Mouse (Mus musculus) forebrain, embryonic 13.5 days (tissue): ENCODE data around the gene Pcnx3. TPM values are rescaled to one million over a fixed set of nuclear protein-coding genes. Genes with fewer than 3 reads are reported as not detected.

Experiments
- ATAC-seq: fragments of 200-750 bp; cut with Nextera tagmentation; 2 replicates; pipeline ENCODE4 v1.8.0; 2017
- H3K27ac ChIP-seq: fragments of 300-500 bp; sonication (generic); 2 replicates; pipeline ENCODE4 v1.5.1; 2015; ENCODE audit warnings: inconsistent platforms, mild to moderate bottlenecking, moderate library complexity
- H3K27me3 ChIP-seq: fragments of 300-500 bp; sonication (generic); 2 replicates; pipeline ENCODE4 v1.6.1; 2015; ENCODE audit warnings: mild to moderate bottlenecking, inconsistent platforms
- H3K36me3 ChIP-seq: fragments of 300-500 bp; sonication (generic); 2 replicates; pipeline ENCODE4 v1.6.1; 2015; ENCODE audit warnings: mild to moderate bottlenecking, inconsistent platforms; ENCODE audit not compliant: poor library complexity, severe bottlenecking
- H3K4me1 ChIP-seq: fragments of 300-500 bp; sonication (generic); 2 replicates; pipeline ENCODE4 v1.6.1; 2015; ENCODE audit warnings: inconsistent platforms
- H3K4me2 ChIP-seq: fragments of 300-500 bp; sonication (generic); 2 replicates; pipeline ENCODE4 v1.6.1; 2015; ENCODE audit warnings: inconsistent platforms, mild to moderate bottlenecking, moderate library complexity
- H3K4me3 ChIP-seq: fragments of 300-500 bp; sonication (generic); 2 replicates; pipeline ENCODE4 v1.5.1; 2015; ENCODE audit warnings: mild to moderate bottlenecking, inconsistent platforms
- H3K9ac ChIP-seq: fragments of 300-500 bp; sonication (generic); 2 replicates; pipeline ENCODE4 v1.6.1; 2015; ENCODE audit warnings: mild to moderate bottlenecking, inconsistent platforms
- H3K9me3 ChIP-seq: fragments of 300-500 bp; sonication (generic); replicated peaks from 2 replicates; pipeline ENCODE4 v1.6.1; 2016; ENCODE audit warnings: inconsistent platforms
- WGBS: fragments of 180-500 bp; shearing (Covaris S2); methylation state at CpG from one replicate; pipeline ENCODE4 v1.1.7; 2015; 5-methylcytosine and 5-hydroxymethylcytosine counted together
- polyA plus RNA-seq: library from polyadenylated mRNA; unstranded; fragments of >200 nt; fragmentation: Nextera tagmentation; extraction: Ambion mirVana; gene quantifications from 2 replicates; pipeline ENCODE4 v1.2.1, GENCODE M21; 2015

The Pcnx3 gene
- polyA plus RNA-seq, 1 experiment from 2014 or later = 21.6 TPM

DNA sequence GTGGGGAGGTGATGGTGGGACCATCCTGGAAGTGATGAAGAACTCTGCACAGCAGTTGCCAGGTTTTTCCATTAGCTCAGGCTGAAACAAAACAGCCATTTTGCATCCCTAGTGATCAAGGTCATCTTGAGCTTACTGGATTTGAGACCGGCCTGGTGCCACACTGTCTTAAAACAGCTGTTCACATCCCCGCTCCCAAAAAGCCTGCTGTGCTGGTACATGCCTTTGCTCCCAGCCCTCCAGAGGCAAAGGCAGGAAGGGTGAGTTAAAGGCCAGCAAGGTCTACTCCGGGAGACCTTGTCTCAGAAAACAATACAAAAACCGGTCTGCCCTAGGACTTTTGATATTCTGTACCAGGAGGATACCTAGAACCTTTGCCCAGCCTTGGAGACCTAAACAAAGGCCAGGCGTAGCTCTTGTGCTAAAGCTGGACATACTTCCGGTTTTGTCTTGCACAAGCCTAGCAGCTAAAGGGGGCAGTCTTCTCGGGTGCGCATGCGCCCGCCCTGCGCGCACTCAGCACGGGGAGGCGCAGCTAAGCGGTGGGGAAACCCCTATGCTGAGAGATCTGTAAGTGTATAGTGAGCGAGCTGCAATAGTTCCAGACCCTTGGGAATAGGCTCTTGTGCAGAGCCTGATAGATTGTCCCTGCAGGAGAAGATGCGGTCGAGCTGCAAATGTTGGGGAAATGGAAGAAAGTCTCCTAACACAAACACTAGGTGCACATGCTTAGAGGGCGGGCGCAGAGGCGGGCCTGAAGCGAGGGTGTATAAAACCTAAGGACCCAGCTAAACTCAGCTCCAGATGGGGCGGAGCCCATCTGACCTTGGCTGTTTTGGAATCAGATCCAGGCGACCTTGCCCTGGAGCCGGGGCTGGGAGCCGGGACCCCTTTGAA is 40.1 kb downstream of the Pcnx3 start:
- Histone ChIP-seq H3K27me3 (peaks cover 14% of the 10 kb centered on the region), H3K4me2 (peak overlapping the region; percentile 57), H3K4me1 (peaks cover 12% of the 10 kb centered on the region), H3K9me3 (no peaks in the 10 kb centered on the region), H3K27ac (peak overlapping the region; percentile 68), H3K9ac (peak overlapping the region; percentile 55), H3K4me3 (peak overlapping the region; percentile 25), H3K36me3 (peaks cover 54% of the 10 kb centered on the region)
- peak; percentile 89 for ATAC-seq
- WGBS = 11% methylated on average over 26 of the region's 26 CpGs

DNA sequence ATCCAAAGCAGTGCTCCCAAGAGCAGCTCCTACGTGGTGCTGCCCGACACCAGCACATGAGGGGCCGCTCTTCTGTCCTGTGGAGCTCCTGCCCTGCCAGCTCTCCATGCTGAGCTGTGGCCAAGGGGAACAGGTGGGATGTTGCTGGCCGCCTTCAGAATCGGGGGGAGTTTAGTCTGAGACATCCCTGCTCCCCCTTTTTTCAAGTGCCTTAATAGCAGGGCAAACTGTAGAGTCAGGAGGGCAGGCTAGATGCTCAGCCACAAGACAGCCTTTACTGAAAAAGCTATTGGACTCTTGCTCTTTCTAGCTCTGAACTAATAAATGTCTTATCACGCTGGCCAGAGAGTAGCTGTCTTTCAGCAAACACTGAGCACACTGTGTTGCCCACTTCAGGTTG is 40.9 kb downstream of the Pcnx3 start:
- H3K27ac ChIP-seq = peak overlapping the region; percentile 68; the same call in 1 of the 2 replicates
- peaks cover 5% of the 10 kb centered on the region for H3K27me3 ChIP-seq
- H3K9me3 ChIP-seq = no peaks in the 10 kb centered on the region
- WGBS = 98% methylated on average over 6 of the region's 6 CpGs
- peaks cover 12% of the 10 kb centered on the region for H3K4me1 ChIP-seq
- H3K4me3 ChIP-seq = no peak overlapping the region
- no peak for ATAC-seq
- H3K4me2 ChIP-seq = no peak overlapping the region
- H3K36me3 ChIP-seq = peaks cover 61% of the 10 kb centered on the region
- no peak overlapping the region for H3K9ac ChIP-seq

DNA sequence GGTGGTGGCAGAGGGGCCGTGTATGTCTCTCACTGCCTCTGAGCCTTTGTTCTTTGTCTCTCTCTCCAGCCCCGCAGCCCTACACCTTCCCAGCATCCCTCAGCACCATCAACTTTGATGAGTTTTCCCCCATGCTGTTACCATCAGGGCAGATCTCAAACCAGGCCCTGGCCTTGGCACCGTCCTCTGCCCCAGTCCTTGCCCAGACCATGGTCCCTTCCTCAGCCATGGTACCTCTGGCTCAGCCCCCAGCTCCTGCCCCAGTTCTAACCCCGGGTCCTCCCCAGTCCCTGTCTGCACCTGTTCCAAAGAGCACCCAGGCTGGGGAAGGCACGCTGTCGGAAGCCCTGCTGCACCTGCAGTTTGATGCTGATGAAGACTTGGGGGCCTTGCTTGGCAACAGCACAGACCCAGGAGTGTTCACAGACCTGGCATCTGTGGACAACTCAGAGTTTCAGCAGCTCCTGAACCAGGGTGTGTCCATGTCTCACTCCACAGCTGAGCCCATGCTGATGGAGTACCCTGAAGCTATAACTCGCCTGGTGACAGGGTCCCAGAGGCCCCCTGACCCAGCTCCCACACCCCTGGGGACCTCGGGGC is 41.9 kb downstream of the Pcnx3 start:
- Histone ChIP-seq H3K4me1 (peaks cover 12% of the 10 kb centered on the region), H3K9me3 (no peaks in the 10 kb centered on the region), H3K4me3 (no peak overlapping the region), H3K36me3 (peaks cover 71% of the 10 kb centered on the region), H3K27ac (no peak overlapping the region), H3K27me3 (no peaks in the 10 kb centered on the region), H3K4me2 (no peak overlapping the region), H3K9ac (no peak overlapping the region)
- ATAC-seq = no peak
- WGBS = 91% methylated on average over 8 of the region's 8 CpGs

DNA sequence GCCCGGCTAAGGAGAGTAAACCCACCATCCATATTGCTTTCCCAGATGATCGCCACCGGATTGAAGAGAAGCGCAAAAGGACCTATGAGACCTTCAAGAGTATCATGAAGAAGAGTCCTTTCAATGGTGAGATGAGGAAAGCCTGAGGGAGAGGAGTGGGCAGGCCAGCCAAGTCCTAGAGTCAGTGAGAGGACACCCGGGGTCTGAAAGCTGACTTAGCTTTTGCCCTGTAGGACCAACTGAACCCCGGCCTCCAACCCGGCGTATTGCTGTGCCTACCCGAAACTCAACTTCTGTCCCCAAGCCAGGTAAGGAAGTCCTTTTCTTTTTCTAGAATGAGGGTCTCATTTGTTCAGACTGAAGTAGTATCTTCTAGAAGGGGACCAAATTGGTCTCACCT is 43.4 kb downstream of the Pcnx3 start:
- Histone ChIP-seq H3K4me2 (no peak overlapping the region), H3K27ac (no peak overlapping the region), H3K9ac (no peak overlapping the region), H3K36me3 (peaks cover 79% of the 10 kb centered on the region), H3K4me3 (no peak overlapping the region), H3K27me3 (no peaks in the 10 kb centered on the region), H3K4me1 (peaks cover 12% of the 10 kb centered on the region), H3K9me3 (no peaks in the 10 kb centered on the region)
- ATAC-seq = no peak
- WGBS = 96% methylated on average over 9 of the region's 9 CpGs

DNA sequence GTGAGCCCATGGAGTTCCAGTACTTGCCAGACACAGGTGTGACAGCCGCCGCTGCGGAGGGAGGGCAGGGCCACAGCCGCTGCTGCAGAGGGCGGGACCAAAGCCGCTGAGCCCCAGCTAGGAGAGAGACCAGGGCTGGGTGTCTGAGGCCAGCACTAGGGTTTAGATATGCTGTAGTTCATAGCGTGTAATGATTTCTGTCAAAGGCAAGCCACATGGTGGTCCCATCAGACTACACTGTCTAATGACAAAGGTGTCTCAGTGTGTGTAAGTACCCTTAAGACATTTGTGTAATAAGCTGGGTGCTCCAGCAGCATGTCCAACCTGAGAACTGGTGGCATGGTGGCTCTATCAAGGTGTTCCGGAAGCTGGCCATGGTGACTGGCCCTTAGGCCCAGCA is 47.1 kb downstream of the Pcnx3 start:
- H3K36me3 ChIP-seq = peaks cover 80% of the 10 kb centered on the region
- 90% methylated on average over 8 of the region's 8 CpGs for WGBS

DNA sequence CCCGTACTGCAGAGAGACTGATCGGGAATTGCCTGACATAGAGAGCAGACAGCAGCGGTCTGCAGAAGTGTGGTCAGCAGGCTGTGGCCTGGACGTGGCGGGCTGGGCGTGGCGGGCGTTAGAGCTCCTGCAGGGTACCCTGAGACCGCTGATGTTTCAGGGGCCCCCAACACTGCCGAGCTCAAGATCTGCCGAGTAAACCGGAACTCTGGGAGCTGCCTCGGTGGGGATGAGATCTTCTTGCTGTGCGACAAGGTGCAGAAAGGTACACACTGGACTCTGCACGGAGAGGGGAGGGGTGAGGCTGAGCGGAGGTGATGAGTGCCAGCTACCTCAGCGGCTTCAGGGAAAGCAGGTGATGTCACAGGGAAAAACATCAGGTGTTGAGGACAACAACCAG is 47.7 kb downstream of the Pcnx3 start:
- H3K27ac ChIP-seq = no peak overlapping the region
- no peak for ATAC-seq
- H3K9me3 ChIP-seq = no peaks in the 10 kb centered on the region
- H3K9ac ChIP-seq = no peak overlapping the region
- 92% methylated on average over 17 of the region's 17 CpGs for WGBS
- no peaks in the 10 kb centered on the region for H3K27me3 ChIP-seq
- H3K36me3 ChIP-seq = peaks cover 74% of the 10 kb centered on the region
- no peak overlapping the region for H3K4me2 ChIP-seq
- H3K4me3 ChIP-seq = no peak overlapping the region
- H3K4me1 ChIP-seq = peaks cover 26% of the 10 kb centered on the region

More for the DNA sequence above, 47.1 kb downstream of the Pcnx3 start:
- no peaks in the 10 kb centered on the region for H3K9me3 ChIP-seq
- H3K9ac ChIP-seq = no peak overlapping the region
- H3K4me3 ChIP-seq = no peak overlapping the region
- no peak for ATAC-seq
- peaks cover 20% of the 10 kb centered on the region for H3K4me1 ChIP-seq
- H3K27me3 ChIP-seq = no peaks in the 10 kb centered on the region
- H3K27ac ChIP-seq = no peak overlapping the region
- no peak overlapping the region for H3K4me2 ChIP-seq

DNA sequence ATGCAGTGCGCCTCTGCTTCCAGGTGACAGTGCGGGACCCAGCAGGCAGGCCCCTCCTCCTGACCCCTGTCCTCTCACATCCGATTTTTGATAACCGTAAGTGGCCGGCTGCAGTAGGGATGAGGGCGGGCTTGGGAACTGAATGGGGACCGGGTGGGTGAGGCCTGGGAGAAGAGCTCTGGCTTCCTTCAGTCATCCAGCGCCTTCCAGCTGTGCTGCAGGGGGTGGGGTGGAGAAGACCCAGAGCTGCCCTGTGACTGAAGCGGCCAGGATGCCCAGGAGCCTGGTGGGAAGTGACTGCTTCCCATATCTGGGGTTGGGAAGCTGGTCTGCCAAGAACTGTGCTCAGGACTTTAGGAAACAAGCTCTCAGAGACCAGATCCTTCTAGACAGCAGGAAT is 48.4 kb downstream of the Pcnx3 start:
- ATAC-seq = no peak
- peaks cover 26% of the 10 kb centered on the region for H3K4me1 ChIP-seq
- no peak overlapping the region for H3K27ac ChIP-seq
- no peak overlapping the region for H3K9ac ChIP-seq
- H3K36me3 ChIP-seq = peaks cover 67% of the 10 kb centered on the region
- H3K9me3 ChIP-seq = no peaks in the 10 kb centered on the region
- no peak overlapping the region for H3K4me2 ChIP-seq
- WGBS = 83% methylated on average over 9 of the region's 9 CpGs
- no peaks in the 10 kb centered on the region for H3K27me3 ChIP-seq
- no peak overlapping the region for H3K4me3 ChIP-seq

DNA sequence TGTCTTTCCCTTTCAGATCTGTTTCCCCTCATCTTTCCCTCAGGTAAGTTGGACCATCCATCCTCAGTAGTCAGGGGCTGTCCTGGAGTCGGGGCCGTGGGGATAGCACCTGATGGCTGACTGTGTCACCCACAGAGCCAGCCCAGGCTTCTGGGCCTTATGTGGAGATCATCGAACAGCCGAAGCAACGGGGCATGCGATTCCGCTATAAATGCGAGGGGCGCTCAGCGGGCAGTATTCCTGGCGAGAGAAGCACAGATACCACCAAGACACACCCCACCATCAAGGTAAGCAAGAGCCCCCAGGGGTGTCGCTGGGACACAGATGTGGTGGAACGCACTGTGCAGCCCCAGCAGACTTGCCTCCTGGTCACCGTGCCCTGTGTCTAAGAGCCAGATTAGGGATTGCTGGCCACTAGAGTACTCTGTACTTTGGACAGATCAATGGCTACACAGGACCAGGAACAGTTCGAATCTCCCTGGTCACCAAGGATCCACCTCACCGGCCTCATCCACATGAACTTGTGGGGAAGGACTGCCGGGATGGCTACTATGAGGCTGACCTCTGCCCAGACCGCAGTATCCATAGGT is 50.2 kb downstream of the Pcnx3 start:
- peak overlapping the region; percentile 84 for H3K4me2 ChIP-seq
- H3K4me3 ChIP-seq = peak overlapping the region; percentile 81
- H3K27ac ChIP-seq = peak overlapping the region; percentile 92; the same call in 1 of the 2 replicates
- 90% methylated on average over 18 of the region's 18 CpGs for WGBS
- no peak for ATAC-seq
- no peaks in the 10 kb centered on the region for H3K27me3 ChIP-seq
- peaks cover 26% of the 10 kb centered on the region for H3K4me1 ChIP-seq
- peak overlapping the region; percentile 81 for H3K9ac ChIP-seq
- H3K36me3 ChIP-seq = peaks cover 48% of the 10 kb centered on the region
- H3K9me3 ChIP-seq = no peaks in the 10 kb centered on the region

DNA sequence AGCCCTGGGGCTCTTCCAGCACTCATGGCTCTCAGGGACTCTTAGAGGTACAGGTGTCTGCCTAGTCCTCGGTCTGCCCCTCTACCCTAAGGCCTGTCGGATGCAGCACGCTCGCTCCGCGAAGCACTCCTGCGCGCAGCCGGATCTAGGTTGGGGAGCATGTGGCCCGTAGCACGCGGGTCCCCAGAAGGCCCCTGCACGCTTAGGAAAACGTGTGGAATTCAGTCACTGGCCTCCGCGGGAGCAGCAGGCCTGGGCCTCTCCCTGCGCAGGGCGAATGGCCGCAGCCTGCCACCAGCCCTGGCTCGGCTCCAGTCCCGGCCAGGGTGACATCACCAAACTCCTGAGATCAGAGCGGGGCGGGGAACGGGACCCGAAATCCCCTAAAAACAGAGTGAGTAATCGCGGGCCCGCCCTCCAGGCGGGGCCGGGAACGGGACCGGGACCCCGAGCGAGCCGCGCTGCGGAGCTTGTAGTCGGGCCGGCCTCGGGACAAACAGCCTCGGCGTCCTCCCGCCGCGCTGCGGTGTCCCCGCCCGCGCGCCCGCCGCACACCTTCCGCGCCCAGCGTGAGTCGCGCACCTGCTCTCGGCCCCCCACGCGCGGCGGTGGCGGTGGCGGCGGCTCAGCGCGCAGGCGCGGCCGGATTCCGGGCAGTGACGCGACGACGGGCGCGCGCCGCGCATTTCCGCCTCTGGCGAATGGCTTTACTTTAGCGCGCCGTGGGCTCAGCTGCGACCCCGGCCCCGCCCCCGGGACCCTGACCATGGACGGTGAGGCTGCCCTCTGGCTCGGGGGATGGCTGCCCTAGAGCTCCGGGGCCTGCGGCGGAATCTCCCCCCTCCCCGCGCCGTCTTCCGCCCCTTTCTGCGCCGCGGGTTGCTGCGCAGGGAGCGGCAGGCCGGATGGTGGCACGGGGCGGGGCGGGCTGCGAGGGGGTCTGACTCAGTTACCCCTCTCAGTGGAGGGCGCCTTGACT is 51.4 kb downstream of the Pcnx3 start, which contains the start of gene Rela:
TSS of gene Rela (plus strand) at position 415 of the 979 bp plus-strand sequence.
- Histone ChIP-seq H3K9ac (peak within 1 kb of the TSS; percentile 81), H3K27me3 (no peaks in the 10 kb centered on the region), H3K4me3 (peak within 1 kb of the TSS; percentile 81), H3K36me3 (peaks cover 38% of the 10 kb centered on the region), H3K9me3 (no peaks in the 10 kb centered on the region), H3K4me1 (peaks cover 26% of the 10 kb centered on the region), H3K4me2 (peak within 1 kb of the TSS; percentile 84), H3K27ac (peak within 1 kb of the TSS; percentile 92)
- WGBS = under 1% methylated on average over 106 of the region's 109 CpGs
- peak; percentile 88 for ATAC-seq

DNA sequence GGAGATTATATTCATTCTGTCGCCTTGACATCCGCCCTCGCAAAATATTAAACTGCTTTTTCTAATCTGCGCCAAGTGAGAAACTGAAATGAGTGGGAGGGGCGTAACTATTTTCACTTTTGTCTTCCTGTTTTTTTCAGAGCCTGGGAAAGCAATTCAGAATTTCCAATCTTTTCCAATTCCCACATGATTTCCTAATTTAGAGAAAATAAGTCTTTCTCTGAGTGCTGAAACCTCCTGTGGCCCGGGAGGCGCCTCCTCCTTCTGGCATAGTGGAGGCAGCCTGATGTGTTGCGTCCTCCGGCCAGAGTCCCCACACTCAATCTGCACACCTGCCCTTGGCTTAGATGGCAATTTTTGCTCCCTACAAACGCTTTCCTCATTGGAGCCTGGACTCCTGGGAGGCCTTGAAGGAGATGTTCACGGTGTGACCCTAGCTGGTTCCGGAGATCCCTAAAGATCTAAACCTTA is 52.1 kb downstream of the Pcnx3 start:
- H3K9ac ChIP-seq = peak overlapping the region; percentile 81
- H3K27ac ChIP-seq = peak overlapping the region; percentile 92
- H3K4me1 ChIP-seq = peaks cover 26% of the 10 kb centered on the region
- no peaks in the 10 kb centered on the region for H3K9me3 ChIP-seq
- H3K4me2 ChIP-seq = peak overlapping the region; percentile 84
- no peak; the same call in 1 of the 2 replicates for ATAC-seq
- H3K27me3 ChIP-seq = no peaks in the 10 kb centered on the region
- H3K4me3 ChIP-seq = peak overlapping the region; percentile 81
- WGBS = 39% methylated on average over 12 of the region's 12 CpGs
- peaks cover 30% of the 10 kb centered on the region for H3K36me3 ChIP-seq

DNA sequence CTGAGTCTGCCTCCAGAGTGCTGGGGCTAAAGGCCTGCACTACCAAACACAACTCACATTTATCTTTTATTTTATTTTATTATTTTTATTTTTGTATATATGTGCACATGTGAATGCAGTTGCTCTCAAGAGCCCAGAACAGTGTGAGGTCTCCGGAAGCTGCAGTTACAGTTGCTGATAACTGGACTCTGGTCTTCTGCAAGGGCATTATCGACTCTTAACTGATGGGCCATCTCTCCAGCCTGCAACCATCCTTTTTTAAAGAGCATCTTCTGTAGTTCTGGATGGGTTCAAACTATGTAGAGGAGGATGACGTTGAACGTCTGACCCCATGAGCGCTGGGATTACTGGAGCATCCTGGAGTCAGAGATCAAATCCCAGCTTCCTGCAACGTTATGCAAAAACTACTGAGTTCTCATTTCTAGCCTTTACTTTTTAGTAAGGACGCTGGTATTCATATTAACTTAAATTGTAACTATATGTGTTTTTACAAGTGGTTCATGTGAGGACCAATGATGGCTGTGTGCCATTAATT is 52.6 kb downstream of the Pcnx3 start:
- H3K4me3 ChIP-seq = no peak overlapping the region
- H3K27me3 ChIP-seq = no peaks in the 10 kb centered on the region
- no peaks in the 10 kb centered on the region for H3K9me3 ChIP-seq
- peaks cover 25% of the 10 kb centered on the region for H3K36me3 ChIP-seq
- ATAC-seq = no peak
- H3K9ac ChIP-seq = no peak overlapping the region
- H3K27ac ChIP-seq = no peak overlapping the region
- peak overlapping the region; percentile 84; the same call in 1 of the 2 replicates for H3K4me2 ChIP-seq
- H3K4me1 ChIP-seq = peaks cover 26% of the 10 kb centered on the region
- 80% methylated on average over 7 of the region's 7 CpGs for WGBS
